Mouse (Mus musculus) cerebellum, adult 2 months (tissue): Measurements from ENCODE around the gene Sec61b.
A peak's percentile ranks its signal among the peaks of the same experiment; 100 is the strongest.

Source experiments
- CTCF ChIP-seq: fragments of 200-500 bp; IDR thresholded peaks from 2 replicates; pipeline ENCODE4 v1.5.1; 2011; ENCODE audit warnings: low read depth, mild to moderate bottlenecking, control low read depth, low read length, moderate library complexity, borderline replicate concordance; ENCODE audit not compliant: insufficient read depth
- POLR2A ChIP-seq: fragments of 200-500 bp; IDR thresholded peaks from 2 replicates; pipeline ENCODE4 v1.6.1; 2011; ENCODE audit warnings: low read length, control low read depth, borderline replicate concordance; ENCODE audit not compliant: insufficient read depth

DNA sequence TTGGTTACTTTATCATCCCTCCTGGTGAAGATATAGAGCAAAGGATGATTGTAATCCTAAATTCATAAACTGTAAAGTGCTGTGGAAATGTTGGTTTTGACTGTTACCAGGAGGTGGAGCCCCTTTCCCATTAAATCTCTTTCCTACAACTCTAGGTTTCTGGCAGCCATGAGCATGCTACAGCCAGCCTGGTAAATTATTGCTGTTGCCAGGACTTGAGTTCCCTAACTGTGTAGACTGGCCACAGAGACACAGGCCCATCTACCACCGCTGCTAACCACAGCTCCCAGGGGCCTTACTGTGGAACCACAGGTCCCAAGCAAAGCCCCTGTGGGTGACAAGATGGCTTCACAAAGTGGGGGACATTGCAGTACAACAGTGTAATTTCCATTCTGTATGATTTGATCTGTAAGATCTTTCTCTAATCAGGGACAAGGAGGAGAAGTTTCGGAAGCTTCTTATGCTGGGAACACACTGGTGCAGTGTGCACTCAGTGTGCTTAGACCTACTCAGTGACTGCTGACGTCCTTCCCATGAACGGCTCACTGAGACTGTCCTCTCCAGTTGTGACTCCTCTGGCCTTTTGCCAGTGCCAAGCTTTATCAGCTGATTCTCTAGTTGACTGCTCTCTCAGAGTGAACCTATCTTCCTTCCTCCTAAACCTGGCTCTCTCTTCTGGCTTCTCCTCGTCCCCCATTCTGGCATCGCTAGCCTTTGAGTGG, 47.6 kb downstream of the Sec61b start:
- TF ChIP-seq CTCF = peak; percentile 48; the same call in 1 of the 2 replicates
- TF ChIP-seq POLR2A = no peak
